Mouse (Mus musculus) testis, adult 2 months (tissue): ENCODE results near the gene Rab15.

Experiments used
- CTCF ChIP-seq: fragments of 200-500 bp; IDR thresholded peaks from 2 replicates; pipeline ENCODE4 v1.5.1; 2012; ENCODE audit warnings: low read depth, mild to moderate bottlenecking, inconsistent platforms, low read length, moderate library complexity; ENCODE audit not compliant: control insufficient read depth, insufficient read depth, insufficient replicate concordance
- POLR2A ChIP-seq: fragments of 200-500 bp; IDR thresholded peaks from 2 replicates; pipeline ENCODE4 v1.6.1; 2012; ENCODE audit warnings: low read depth, mild to moderate bottlenecking, inconsistent platforms, low read length, moderate library complexity; ENCODE audit not compliant: control insufficient read depth

GRCm38 (mm10) chr12:76822002-76822650, 582 bp downstream of the Rab15 start:
- no peak for TF ChIP-seq CTCF
- no peak for TF ChIP-seq POLR2A
